Mouse (Mus musculus) kidney, postnatal 4 days (tissue): Measurements from ENCODE around the gene Eva1b.
"Not testable (repeated sequence)": the region's sequence is repeated elsewhere in the genome, so short reads cannot be mapped to it uniquely, and the experiment has no call there.

Source experiments
- DNase-seq, 2 experiments: peaks; one replicate each; pipeline ENCODE4 v3.0.0; 2021; ENCODE audit warnings: mixed read lengths in 2 of 2

The Eva1b gene

DNA sequence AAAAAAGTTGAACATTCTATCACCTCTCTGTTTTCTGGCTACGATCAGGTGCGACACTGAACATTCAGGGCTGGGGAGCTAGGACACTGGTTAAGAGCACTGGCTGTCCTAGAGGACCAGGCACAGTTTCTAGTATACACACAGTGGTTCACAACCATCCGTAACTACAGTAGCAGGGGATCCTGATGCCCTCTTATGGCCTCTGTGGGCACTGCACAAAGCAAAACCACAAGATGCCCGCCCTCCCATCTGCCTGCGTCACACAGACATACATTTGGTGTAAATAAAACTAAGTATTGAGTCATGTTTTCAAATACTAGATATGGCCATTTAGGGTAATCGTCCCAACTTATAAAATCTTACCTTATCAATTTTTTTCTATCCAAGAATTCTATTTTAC, 10.0 kb downstream of the Eva1b start:
- DNase-seq: no peak

DNA sequence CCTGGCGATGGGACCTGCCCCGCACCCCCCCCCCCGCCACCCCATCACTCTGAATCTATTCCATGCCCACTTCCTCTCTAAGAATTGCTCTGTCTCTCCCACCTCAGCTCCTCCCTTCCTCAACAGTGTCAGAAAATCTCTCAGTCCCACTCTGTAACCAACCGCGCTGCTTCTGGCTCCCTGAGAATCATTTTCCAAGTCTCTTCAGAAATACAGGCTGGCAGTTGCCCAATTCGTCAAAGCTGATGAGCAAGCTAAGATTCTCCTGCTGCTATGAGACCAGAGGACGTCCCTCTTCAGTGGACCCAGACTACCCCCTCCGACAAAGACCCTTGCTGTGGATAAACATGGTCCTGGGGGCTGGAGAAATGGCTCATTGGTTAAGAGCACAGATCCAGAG, 11.9 kb downstream of the Eva1b start:
- DNase-seq: no peak

- DNase-seq: no peak
Observed at GRCm38 (mm10) chr4:126160981-126161380, 13.4 kb downstream of the Eva1b start.

DNA sequence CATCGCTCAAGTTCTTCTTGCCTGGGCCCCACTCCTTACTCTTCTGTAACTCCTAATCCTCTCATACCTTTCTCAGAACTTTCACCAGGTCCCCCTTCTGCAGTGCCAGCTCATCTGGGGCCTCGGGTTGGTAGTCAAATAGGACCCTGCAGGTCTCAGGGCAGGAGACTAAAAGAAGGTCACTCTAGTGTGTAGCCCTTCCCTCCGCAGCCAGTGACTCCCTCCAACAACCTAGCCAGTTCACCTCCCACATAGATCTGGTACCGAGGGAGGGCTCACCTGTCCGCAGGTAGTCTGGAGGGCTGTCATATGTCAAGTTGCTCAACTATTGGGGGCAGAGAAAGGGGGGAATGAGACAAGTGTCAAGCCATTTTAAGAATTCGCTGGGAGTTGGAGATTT, 13.9 kb downstream of the Eva1b start:
- no peak for DNase-seq

- DNase-seq: no peak
Observed at GRCm38 (mm10) chr4:126161986-126162385, 14.4 kb downstream of the Eva1b start.

- peak; percentile 93 to 96 for DNase-seq
Observed at GRCm38 (mm10) chr4:126162544-126163066, 15.1 kb downstream of the Eva1b start.

GRCm38 (mm10) chr4:126163067-126163659, 15.6 kb downstream of the Eva1b start, which contains the start of gene Sh3d21:
Gene Sh3d21, minus strand, starts transcription at chr4:126163491.
- peak; percentile 56 to 72 for DNase-seq

DNA sequence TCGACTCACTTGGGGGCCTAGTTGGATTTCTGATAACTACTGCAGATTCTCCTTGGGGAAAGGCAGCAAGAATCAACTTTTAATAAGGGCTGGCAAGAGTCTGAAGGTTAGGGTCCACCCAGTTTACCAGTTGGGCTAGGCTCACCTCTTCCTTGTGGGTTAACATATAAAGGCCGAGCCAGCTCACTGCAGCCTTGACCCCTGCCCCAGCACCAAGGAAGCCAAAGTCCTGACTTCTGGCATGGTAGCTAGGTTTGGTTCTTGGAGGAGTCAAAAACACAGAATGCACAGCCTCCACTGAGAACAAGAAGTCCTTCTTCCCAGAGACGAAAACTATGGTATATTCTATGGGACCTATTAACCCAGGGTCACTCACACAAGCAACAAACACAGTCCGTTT, 16.1 kb downstream of the Eva1b start:
- DNase-seq: no peak

GRCm38 (mm10) chr4:126165092-126165491, 17.5 kb downstream of the Eva1b start:
- DNase-seq: not testable (repeated sequence)

DNA sequence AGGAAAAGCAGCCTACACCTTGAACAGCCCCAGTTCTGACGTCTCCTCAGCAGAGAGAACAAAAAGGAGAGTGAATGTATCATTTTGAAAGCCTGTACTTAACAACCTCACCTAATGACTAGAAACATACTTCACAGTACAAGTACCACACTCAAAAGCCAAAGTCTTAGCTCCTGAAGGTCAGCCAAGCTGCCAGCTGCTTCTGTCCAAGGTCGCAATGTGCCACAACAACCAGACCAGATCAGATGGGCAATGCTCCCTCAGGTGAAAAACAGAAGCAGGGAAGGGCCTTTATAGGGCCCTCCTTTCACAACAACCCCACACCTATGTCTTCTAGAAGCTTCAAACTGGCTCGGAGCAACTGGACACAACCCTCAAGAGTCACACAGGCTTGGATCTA, 18.5 kb downstream of the Eva1b start:
- no peak for DNase-seq

DNA sequence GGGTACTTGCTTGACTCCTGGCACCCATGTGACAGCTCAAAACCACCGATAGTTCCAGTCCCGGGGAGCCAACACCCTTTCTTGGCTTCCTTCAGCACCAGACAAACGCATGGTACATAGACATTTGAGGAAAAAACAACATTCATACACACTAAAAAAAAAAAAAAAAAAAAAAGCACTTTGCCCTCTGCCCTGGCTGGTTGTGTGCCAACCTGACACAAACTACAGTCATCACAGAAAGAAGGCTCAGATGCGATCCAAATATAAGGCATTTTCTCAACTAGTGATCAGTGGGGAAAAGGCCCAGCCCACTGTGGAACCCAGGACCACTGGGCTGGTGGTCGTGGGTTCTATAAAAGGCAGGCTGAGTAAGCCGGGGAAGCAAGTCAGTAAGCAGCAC, 21.3 kb downstream of the Eva1b start:
- DNase-seq: no peak

GRCm38 (mm10) chr4:126170737-126171136, 23.2 kb downstream of the Eva1b start:
- DNase-seq: not testable (repeated sequence)

GRCm38 (mm10) chr4:126173800-126174199, 26.3 kb downstream of the Eva1b start:
- DNase-seq: no peak

DNA sequence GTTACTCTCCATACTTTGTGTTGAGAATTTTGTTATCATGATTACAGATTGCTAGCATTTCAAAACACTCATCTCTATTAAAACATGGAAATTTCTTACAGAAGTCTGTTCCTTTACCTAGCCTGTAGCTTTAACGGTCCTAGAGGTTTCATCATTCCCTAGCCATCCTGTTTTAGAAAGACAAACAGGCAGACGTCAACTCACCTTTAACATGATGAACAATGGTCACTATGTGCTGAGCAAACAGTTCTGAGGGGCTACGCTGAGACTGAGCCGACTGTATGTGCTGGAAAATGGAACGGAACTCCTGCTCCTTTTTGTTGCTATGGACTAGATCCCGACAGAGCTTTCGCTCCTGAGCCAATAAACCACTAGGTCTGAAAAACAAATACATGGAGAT, 28.4 kb downstream of the Eva1b start:
- not testable (repeated sequence) for DNase-seq

DNA sequence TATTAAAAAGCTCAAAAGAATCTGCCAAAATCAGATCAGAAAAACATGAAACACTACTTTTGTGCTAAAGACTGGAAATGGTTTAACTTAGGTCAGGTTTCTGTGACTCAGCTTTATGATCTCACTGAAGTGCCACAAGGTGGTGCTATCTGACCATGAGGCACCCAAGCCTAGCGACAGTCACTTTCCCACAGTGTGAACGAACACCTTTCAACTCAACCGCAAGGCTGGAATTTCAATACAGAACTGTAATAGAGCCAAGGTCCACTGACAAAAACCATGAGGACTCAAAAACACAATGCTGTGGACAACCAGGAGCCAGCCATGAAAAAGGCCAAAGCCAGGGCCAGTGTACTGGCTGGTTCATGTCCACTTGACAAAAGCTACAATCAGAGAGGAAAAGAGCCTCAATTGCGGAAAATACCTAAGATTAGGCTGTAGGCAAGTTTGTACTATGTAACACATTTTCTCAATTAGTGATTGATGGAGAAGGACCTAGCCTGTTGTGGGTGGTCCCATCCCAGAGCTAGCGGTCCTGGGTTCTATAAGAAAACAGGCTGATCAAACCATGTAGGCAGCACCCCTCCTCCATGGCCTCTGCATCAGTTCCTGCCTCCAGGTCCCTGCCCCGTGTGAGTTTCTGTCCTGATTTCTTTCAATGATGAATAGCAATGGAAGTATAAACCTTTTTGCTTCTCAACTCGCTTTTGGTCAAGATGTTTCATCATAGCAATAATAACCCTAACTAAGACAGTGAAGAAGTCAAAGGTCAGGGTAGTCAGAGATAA, 33.8 kb downstream of the Eva1b start:
- DNase-seq: peak; percentile 49 to 66

DNA sequence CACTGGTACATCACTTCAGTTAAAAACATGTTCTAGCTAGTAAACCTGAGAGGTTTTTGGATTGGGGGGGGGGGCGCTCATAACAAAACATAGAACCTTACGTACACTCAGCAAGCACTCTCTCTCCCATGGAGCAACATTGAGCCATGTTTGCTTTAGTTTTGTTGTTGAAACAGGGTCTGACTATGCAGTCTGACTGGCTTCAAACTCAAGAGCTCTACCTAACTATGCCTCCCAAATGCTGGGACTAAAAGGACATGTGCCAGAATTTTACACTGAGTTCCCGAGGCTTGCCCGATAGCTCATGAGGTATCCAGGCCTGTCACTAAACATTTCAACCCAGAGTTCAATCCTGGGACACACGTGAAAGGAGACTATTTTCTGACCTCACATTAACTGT, 35.5 kb downstream of the Eva1b start:
- DNase-seq: no peak

GRCm38 (mm10) chr4:126187096-126187495, 39.6 kb downstream of the Eva1b start:
- DNase-seq: no peak

GRCm38 (mm10) chr4:126190636-126191035, 43.1 kb downstream of the Eva1b start:
- DNase-seq: no peak

GRCm38 (mm10) chr4:126194216-126194615, 46.7 kb downstream of the Eva1b start:
- DNase-seq: no peak

GRCm38 (mm10) chr4:126194916-126195315, 47.4 kb downstream of the Eva1b start:
- no peak for DNase-seq

GRCm38 (mm10) chr4:126197485-126197884, 49.9 kb downstream of the Eva1b start:
- DNase-seq: no peak
